In genomic region chr2:179976295-179976627, GRCm38 (mm10) we compare ENCODE assay signal across 8 mouse cellular contexts. TPM values are rescaled to one million over a fixed set of nuclear protein-coding genes. Genes with fewer than 3 reads are reported as not detected.
A peak's percentile ranks its signal among the peaks of the same experiment; 100 is the strongest.
DNase-seq lines count a peak whose midpoint lies in the region; ATAC-seq and TF ChIP-seq lines count a peak whose summit lies in the region.

No protein-coding gene starts in this region.

- CTCF ChIA-PET in Patski (lab: Charles Lee): interaction anchor here (1.3 kb wide), 1 partner anchor 28 kb away, joined by 3 read pairs; no protein-coding TSS in a partner anchor

- no peak for DNase-seq in heart, adult 11 months
- DNase-seq in Patski (ENCODE audit: low read depth, low spot score): no peak
- no peak for DNase-seq in hindbrain, embryonic 10.5 days (ENCODE audit: low spot score)
- no peak for DNase-seq in gastrocnemius, postnatal 10 days
- DNase-seq in cerebellum, adult 11-12 months: no peak
- DNase-seq in adipocyte (ENCODE audit: low spot score): no peak

- peaks cover 63% of the 10 kb centered on the region for H3K4me1 ChIP-seq in heart, embryonic 15.5 days (replicated peaks)
- peaks cover 51% of the 10 kb centered on the region for H3K4me1 ChIP-seq in hindbrain, embryonic 10.5 days (replicated peaks)
- H3K4me1 ChIP-seq in midbrain, embryonic 12.5 days: peaks cover 46% of the 10 kb centered on the region

- no peaks in the 10 kb centered on the region for H3K9me3 ChIP-seq in heart, embryonic 15.5 days (replicated peaks)
- H3K9me3 ChIP-seq in hindbrain, embryonic 10.5 days: no peaks in the 10 kb centered on the region
- no peaks in the 10 kb centered on the region for H3K9me3 ChIP-seq in midbrain, embryonic 12.5 days

- no peaks in the 10 kb centered on the region for H3K36me3 ChIP-seq in heart, embryonic 15.5 days
- no peaks in the 10 kb centered on the region for H3K36me3 ChIP-seq in hindbrain, embryonic 10.5 days
- H3K36me3 ChIP-seq in midbrain, embryonic 12.5 days: no peaks in the 10 kb centered on the region

- no peaks in the 10 kb centered on the region for H3K27me3 ChIP-seq in heart, embryonic 15.5 days
- no peaks in the 10 kb centered on the region for H3K27me3 ChIP-seq in Patski
- no peaks in the 10 kb centered on the region; the same call in 1 of the 2 replicates for H3K27me3 ChIP-seq in hindbrain, embryonic 10.5 days (ENCODE audit: insufficient read depth, poor library complexity, severe bottlenecking)
- no peaks in the 10 kb centered on the region for H3K27me3 ChIP-seq in midbrain, embryonic 12.5 days

- peak overlapping the region; percentile 92 for H3K9ac ChIP-seq in heart, embryonic 15.5 days
- peak overlapping the region; percentile 86 for H3K9ac ChIP-seq in midbrain, embryonic 12.5 days (replicated peaks)

- in situ Hi-C loops in Patski (cut with MboI; ENCODE audit: low pct_unique_long_range_greater_than_20kb): loop anchor here (5.0 kb wide), 1 partner anchor 66 kb away; the partner anchor contains the start of genes Psma7 and Ss18l1

- peak overlapping the region; percentile 89 for H3K4me3 ChIP-seq in heart, embryonic 15.5 days
- H3K4me3 ChIP-seq in hindbrain, embryonic 10.5 days: peak overlapping the region; percentile 84
- H3K4me3 ChIP-seq in midbrain, embryonic 12.5 days: peak overlapping the region; percentile 89

- H3K27ac ChIP-seq in heart, embryonic 15.5 days: peak overlapping the region; percentile 91
- H3K27ac ChIP-seq in hindbrain, embryonic 10.5 days: peak overlapping the region; percentile 97
- H3K27ac ChIP-seq in midbrain, embryonic 12.5 days (replicated peaks): peak overlapping the region; percentile 95

- POLR2A ChIA-PET in Patski (lab: Charles Lee): interaction anchor here (1.1 to 1.3 kb wide), 3 partner anchors 42 to 66 kb away, joined by 3 to 8 read pairs (median 3); partner anchors contain the start of genes Psma7 and Ss18l1

- ATAC-seq in heart, embryonic 15.5 days (replicated peaks; ENCODE audit: insufficient number of reproducible peaks, insufficient read depth, low FRiP score, low read depth): peak; percentile 20
- peak; percentile 1 for ATAC-seq in Patski
- peak; percentile 66; the same call in 1 of the 2 replicates for ATAC-seq in midbrain, embryonic 12.5 days (ENCODE audit: low FRiP score, low read depth)

- TF ChIP-seq CTCF in Patski (IDR thresholded peaks at IDR 0.05): no peak

- WGBS in heart, embryonic 15.5 days: under 1% methylated on average over 51 of the region's 54 CpGs
- 4% methylated on average over 54 of the region's 54 CpGs for WGBS in hindbrain, embryonic 10.5 days
- 0% methylated on average over 40 of the region's 54 CpGs for WGBS in midbrain, embryonic 12.5 days

- H3K4me2 ChIP-seq in heart, embryonic 15.5 days: peak overlapping the region; percentile 92
- H3K4me2 ChIP-seq in midbrain, embryonic 12.5 days (replicated peaks): peak overlapping the region; percentile 58

RNA-seq across cellular contexts. Expression of gene Taf4, which starts 0.2 kb away (rescaled TPM):
- 1.9 and 2.1 TPM in 2 replicates for polyA plus RNA-seq in heart, embryonic 15.5 days (2015; fragmentation: Nextera tagmentation; extraction: Ambion mirVana)
- polyA plus RNA-seq in Patski (2021): 23.5 TPM
- polyA plus RNA-seq in hindbrain, embryonic 10.5 days (2016; fragmentation: Nextera tagmentation; extraction: Ambion mirVana): 3.7 and 4.4 TPM in 2 replicates
- polyA plus RNA-seq in midbrain, embryonic 12.5 days (2016; fragmentation: Nextera tagmentation; extraction: Ambion mirVana): 5.0 and 5.1 TPM in 2 replicates
- 10 to 100 TPM in 1 of 2 experiments, 1 to 10 TPM in 1; 9.9 to 13.3 TPM for total RNA-seq in gastrocnemius, postnatal 10 days (2021)

RNA-seq across cellular contexts. Expression of gene Lsm14b, which starts 48.5 kb away (rescaled TPM):
- 5.5 and 6.3 TPM in 2 replicates for polyA plus RNA-seq in heart, embryonic 15.5 days (2015; fragmentation: Nextera tagmentation; extraction: Ambion mirVana)
- polyA plus RNA-seq in Patski (2021): 51.1 TPM
- 9.4 and 12.9 TPM in 2 replicates for polyA plus RNA-seq in hindbrain, embryonic 10.5 days (2016; fragmentation: Nextera tagmentation; extraction: Ambion mirVana)
- 16.9 and 19.5 TPM in 2 replicates for polyA plus RNA-seq in midbrain, embryonic 12.5 days (2016; fragmentation: Nextera tagmentation; extraction: Ambion mirVana)
- total RNA-seq in gastrocnemius, postnatal 10 days (2021): 10 to 100 TPM; 44.1 to 46.2 TPM

Comparison
In these comparisons a context has a peak if more than half of its experiments do, and no peak if none do; other contexts are left out.
1. ATAC-seq: peak in every context shown above with its lines; median percentile 66 in midbrain, embryonic 12.5 days; 20 in heart, embryonic 15.5 days; 1 in Patski.